Mouse (Mus musculus) forebrain, embryonic 14.5 days (tissue): Measurements from ENCODE around the gene Nipsnap3b. TPM values are rescaled to one million over a fixed set of nuclear protein-coding genes. Genes with fewer than 3 reads are reported as not detected.

Source experiments
- ATAC-seq: fragments of 200-750 bp; cut with Nextera tagmentation; 2 replicates; pipeline ENCODE4 v1.8.0; 2017; ENCODE audit warnings: mild to moderate bottlenecking, moderate library complexity
- DNase-seq: peaks from one replicate; pipeline ENCODE4 v3.0.0-alpha.2; 2015; ENCODE audit warnings: low spot score
- H3K27ac ChIP-seq: fragments of 300-500 bp; sonication (generic); 2 replicates; pipeline ENCODE4 v1.5.1; 2014; ENCODE audit warnings: low read depth, mild to moderate bottlenecking, control low read depth, low read length, moderate library complexity
- H3K27me3 ChIP-seq: fragments of 300-500 bp; sonication (generic); replicated peaks from 2 replicates; pipeline ENCODE4 v1.6.1; 2014; ENCODE audit warnings: low read length, control low read depth, mixed read lengths; ENCODE audit not compliant: control insufficient read depth, insufficient read depth
- H3K36me3 ChIP-seq: fragments of 300-500 bp; sonication (generic); 2 replicates; pipeline ENCODE4 v1.6.1; 2014; ENCODE audit warnings: low read length, control low read depth; ENCODE audit not compliant: control insufficient read depth, insufficient read depth
- H3K4me1 ChIP-seq: fragments of 300-500 bp; sonication (generic); 2 replicates; pipeline ENCODE4 v1.6.1; 2014; ENCODE audit warnings: antibody characterized with exemption, low read length, control low read depth; ENCODE audit not compliant: control insufficient read depth, insufficient read depth
- H3K4me2 ChIP-seq: fragments of 300-500 bp; sonication (generic); 2 replicates; pipeline ENCODE4 v1.6.1; 2014; ENCODE audit warnings: mild to moderate bottlenecking, control low read depth, low read length
- H3K4me3 ChIP-seq: fragments of 300-500 bp; sonication (generic); 2 replicates; pipeline ENCODE4 v1.5.1; 2014; ENCODE audit warnings: low read depth, low read length, control low read depth
- H3K9ac ChIP-seq: fragments of 300-500 bp; sonication (generic); 2 replicates; pipeline ENCODE4 v1.6.1; 2014; ENCODE audit warnings: mild to moderate bottlenecking, low read length, control low read depth, moderate library complexity
- H3K9me3 ChIP-seq: fragments of 300-500 bp; sonication (generic); replicated peaks from 2 replicates; pipeline ENCODE4 v1.6.1; 2016; ENCODE audit warnings: low read length, control low read depth, mixed read lengths; ENCODE audit not compliant: control insufficient read depth
- WGBS: fragments of 180-500 bp; shearing (Covaris S2); extraction: QIAGEN DNeasy Blood & Tissue Kit; methylation state at CpG from one replicate; pipeline ENCODE4 v1.1.7; 2014; 5-methylcytosine and 5-hydroxymethylcytosine counted together
- polyA plus RNA-seq: library from polyadenylated mRNA; unstranded; fragments of >200 nt; fragmentation: Nextera tagmentation; extraction: Ambion mirVana; gene quantifications from 2 replicates; pipeline ENCODE4 v1.2.1, GENCODE M21; 2014

The Nipsnap3b gene
- polyA plus RNA-seq, 1 experiment from 2014 or later, result 173 TPM

- DNase-seq (no peak), ATAC-seq (no peak)
- WGBS, result 96% methylated on average over 7 of the region's 7 CpGs
- H3K36me3 ChIP-seq, result peaks cover 31% of the 10 kb centered on the region
- no peaks in the 10 kb centered on the region for H3K9me3 ChIP-seq
- H3K27me3 ChIP-seq, result no peaks in the 10 kb centered on the region
- no peak overlapping the region for H3K4me3 ChIP-seq
- H3K9ac ChIP-seq, result no peak overlapping the region
- no peak overlapping the region for H3K27ac ChIP-seq
- H3K4me1 ChIP-seq, result no peaks in the 10 kb centered on the region
- no peak overlapping the region for H3K4me2 ChIP-seq
These were observed 2.7 kb downstream of the Nipsnap3b start for GRCm38 (mm10) chr4:53014421-53014820.

GRCm38 (mm10) chr4:53015024-53015423 is 3.3 kb downstream of the Nipsnap3b start:
- Histone ChIP-seq H3K4me2 (no peak overlapping the region), H3K36me3 (peaks cover 37% of the 10 kb centered on the region), H3K4me3 (no peak overlapping the region), H3K9me3 (no peaks in the 10 kb centered on the region), H3K4me1 (no peaks in the 10 kb centered on the region), H3K27ac (no peak overlapping the region), H3K27me3 (no peaks in the 10 kb centered on the region), H3K9ac (no peak overlapping the region)
- no peak for ATAC-seq
- 94% methylated on average over 3 of the region's 3 CpGs for WGBS
- DNase-seq, result no peak

- DNase-seq (no peak), ATAC-seq (no peak)
- Histone ChIP-seq H3K4me1 (no peaks in the 10 kb centered on the region), H3K27me3 (no peaks in the 10 kb centered on the region), H3K9me3 (no peaks in the 10 kb centered on the region), H3K27ac (no peak overlapping the region), H3K4me2 (no peak overlapping the region), H3K4me3 (no peak overlapping the region), H3K36me3 (peaks cover 58% of the 10 kb centered on the region), H3K9ac (no peak overlapping the region)
- 93% methylated on average over 1 of the region's 1 CpGs for WGBS
These were observed 6.7 kb downstream of the Nipsnap3b start for GRCm38 (mm10) chr4:53018392-53018791.

- Histone ChIP-seq H3K36me3 (peaks cover 40% of the 10 kb centered on the region), H3K27ac (no peak overlapping the region), H3K4me1 (no peaks in the 10 kb centered on the region), H3K4me2 (no peak overlapping the region), H3K27me3 (no peaks in the 10 kb centered on the region), H3K9ac (no peak overlapping the region), H3K4me3 (no peak overlapping the region), H3K9me3 (no peaks in the 10 kb centered on the region)
- WGBS, result 94% methylated on average over 14 of the region's 14 CpGs
- no peak for ATAC-seq
- DNase-seq, result no peak
These were observed 11.7 kb downstream of the Nipsnap3b start for GRCm38 (mm10) chr4:53023189-53023925.

- no peak overlapping the region for H3K9ac ChIP-seq
- H3K27ac ChIP-seq, result no peak overlapping the region
- no peak overlapping the region for H3K4me3 ChIP-seq
- H3K9me3 ChIP-seq, result no peaks in the 10 kb centered on the region
- DNase-seq (no peak), ATAC-seq (no peak)
- no peaks in the 10 kb centered on the region for H3K4me1 ChIP-seq
- H3K36me3 ChIP-seq, result peaks cover 35% of the 10 kb centered on the region
- WGBS, result 86% methylated on average over 4 of the region's 4 CpGs
- no peaks in the 10 kb centered on the region for H3K27me3 ChIP-seq
- H3K4me2 ChIP-seq, result no peak overlapping the region
These were observed 12.7 kb downstream of the Nipsnap3b start for GRCm38 (mm10) chr4:53024397-53024796.

GRCm38 (mm10) chr4:53027811-53028210 is 16.1 kb downstream of the Nipsnap3b start:
- Histone ChIP-seq H3K36me3 (peaks cover 18% of the 10 kb centered on the region), H3K9me3 (no peaks in the 10 kb centered on the region), H3K4me3 (no peak overlapping the region), H3K27me3 (no peaks in the 10 kb centered on the region), H3K4me2 (no peak overlapping the region), H3K9ac (no peak overlapping the region), H3K4me1 (no peaks in the 10 kb centered on the region), H3K27ac (no peak overlapping the region)
- ATAC-seq (no peak), DNase-seq (no peak)
- WGBS, result 87% methylated on average over 3 of the region's 3 CpGs

GRCm38 (mm10) chr4:53030326-53030948 is 18.8 kb downstream of the Nipsnap3b start:
- no peak for ATAC-seq
- WGBS, result 54% methylated on average over 8 of the region's 8 CpGs
- no peaks in the 10 kb centered on the region for H3K9me3 ChIP-seq
- H3K4me2 ChIP-seq, result no peak overlapping the region
- peak; percentile 61 for DNase-seq
- no peak overlapping the region for H3K9ac ChIP-seq
- H3K36me3 ChIP-seq, result peaks cover 11% of the 10 kb centered on the region
- H3K4me1 ChIP-seq, result no peaks in the 10 kb centered on the region
- no peak overlapping the region for H3K27ac ChIP-seq
- H3K27me3 ChIP-seq, result no peaks in the 10 kb centered on the region
- no peak overlapping the region for H3K4me3 ChIP-seq

GRCm38 (mm10) chr4:53043819-53044218 is 32.1 kb downstream of the Nipsnap3b start:
- Histone ChIP-seq H3K27ac (no peak overlapping the region), H3K27me3 (no peaks in the 10 kb centered on the region), H3K4me3 (no peak overlapping the region), H3K4me2 (no peak overlapping the region), H3K36me3 (peaks cover 14% of the 10 kb centered on the region; the same call in 1 of the 2 replicates), H3K9me3 (no peaks in the 10 kb centered on the region), H3K9ac (no peak overlapping the region), H3K4me1 (no peaks in the 10 kb centered on the region)
- peak; percentile 57 for DNase-seq
- peak; percentile 89; the same call in 1 of the 2 replicates for ATAC-seq
- WGBS, result 85% methylated on average over 8 of the region's 8 CpGs

- H3K36me3 ChIP-seq, result peaks cover 15% of the 10 kb centered on the region; the same call in 1 of the 2 replicates
- no peak overlapping the region for H3K4me2 ChIP-seq
- H3K4me1 ChIP-seq, result no peaks in the 10 kb centered on the region
- no peak overlapping the region for H3K9ac ChIP-seq
- no peak for ATAC-seq
- no peak for DNase-seq
- H3K27ac ChIP-seq, result no peak overlapping the region
- H3K9me3 ChIP-seq, result no peaks in the 10 kb centered on the region
- H3K27me3 ChIP-seq, result no peaks in the 10 kb centered on the region
- H3K4me3 ChIP-seq, result no peak overlapping the region
- WGBS, result 85% methylated on average over 7 of the region's 7 CpGs
These were observed 34.1 kb downstream of the Nipsnap3b start for GRCm38 (mm10) chr4:53045807-53046206.
